Mouse (Mus musculus) embryo, embryonic 10 days (tissue): ENCODE results near the gene Lcn6.
"Not testable (repeated sequence)": the region's sequence is repeated elsewhere in the genome, so short reads cannot be mapped to it uniquely, and the experiment has no call there.

Experiments used
- DNase-seq: peaks from one replicate; pipeline ENCODE4 v3.0.0-alpha.2; 2015; ENCODE audit warnings: low spot score

Gene Lcn6

GRCm38 (mm10) chr2:25703706-25704105, 27.1 kb downstream of the Lcn6 start:
- DNase-seq = no peak

- DNase-seq = peak; percentile 97
Measured at GRCm38 (mm10) chr2:25706643-25707481, 30.3 kb downstream of the Lcn6 start, which contains the start of gene Bmyc. Gene Bmyc, plus strand, starts transcription at chr2:25706739.

GRCm38 (mm10) chr2:25708121-25708520, 31.5 kb downstream of the Lcn6 start:
- DNase-seq = peak; percentile 53

- DNase-seq = not testable (repeated sequence)
Measured at GRCm38 (mm10) chr2:25709056-25709455, 32.5 kb downstream of the Lcn6 start.

- not testable (repeated sequence) for DNase-seq
Measured at GRCm38 (mm10) chr2:25709791-25710190, 33.2 kb downstream of the Lcn6 start.

GRCm38 (mm10) chr2:25711641-25712040, 35.1 kb downstream of the Lcn6 start:
- peak; percentile 16 for DNase-seq

- no peak for DNase-seq
Measured at GRCm38 (mm10) chr2:25717222-25717621, 40.6 kb downstream of the Lcn6 start.
